Mouse (Mus musculus) midbrain, embryonic 16.5 days (tissue): Measurements from ENCODE around the gene Adgrv1. TPM values are rescaled to one million over a fixed set of nuclear protein-coding genes. Genes with fewer than 3 reads are reported as not detected.
A peak's percentile ranks its signal among the peaks of the same experiment; 100 is the strongest.

Experiments used
- ATAC-seq: fragments of 200-750 bp; cut with Nextera tagmentation; 2 replicates; pipeline ENCODE4 v1.8.0; 2017; ENCODE audit warnings: moderate TSS enrichment
- H3K27ac ChIP-seq: fragments of 300-500 bp; sonication (generic); 2 replicates; pipeline ENCODE4 v1.5.1; 2014; ENCODE audit warnings: mild to moderate bottlenecking, low read length, mixed read lengths
- H3K27me3 ChIP-seq: fragments of 300-500 bp; sonication (generic); 2 replicates; pipeline ENCODE4 v1.6.1; 2014; ENCODE audit warnings: low read depth, low read length, mixed read lengths; ENCODE audit not compliant: control insufficient read depth, insufficient read depth
- H3K36me3 ChIP-seq: fragments of 300-500 bp; sonication (generic); 2 replicates; pipeline ENCODE4 v1.6.1; 2014; ENCODE audit warnings: mild to moderate bottlenecking, low read length, moderate library complexity, mixed read lengths; ENCODE audit not compliant: control insufficient read depth, insufficient read depth
- H3K4me1 ChIP-seq: fragments of 300-500 bp; sonication (generic); 2 replicates; pipeline ENCODE4 v1.6.1; 2014; ENCODE audit warnings: mild to moderate bottlenecking, low read length, mixed read lengths; ENCODE audit not compliant: control insufficient read depth, insufficient read depth
- H3K4me2 ChIP-seq: fragments of 300-500 bp; sonication (generic); 2 replicates; pipeline ENCODE4 v1.6.1; 2014; ENCODE audit warnings: mild to moderate bottlenecking, low read length, mixed read lengths
- H3K4me3 ChIP-seq: fragments of 300-500 bp; sonication (generic); 2 replicates; pipeline ENCODE4 v1.5.1; 2014; ENCODE audit warnings: low read depth, mild to moderate bottlenecking, low read length, moderate library complexity, mixed read lengths
- H3K9ac ChIP-seq: fragments of 300-500 bp; sonication (generic); 2 replicates; pipeline ENCODE4 v1.6.1; 2014; ENCODE audit warnings: low read depth, low read length, mixed read lengths
- H3K9me3 ChIP-seq: fragments of 300-500 bp; sonication (generic); replicated peaks from 2 replicates; pipeline ENCODE4 v1.6.1; 2014; ENCODE audit warnings: mild to moderate bottlenecking, low read length, mixed read lengths; ENCODE audit not compliant: control insufficient read depth, poor library complexity, severe bottlenecking
- WGBS: fragments of 180-500 bp; shearing (Covaris S2); extraction: QIAGEN DNeasy Blood & Tissue Kit; methylation state at CpG from one replicate; pipeline ENCODE4 v1.1.7; 2014; 5-methylcytosine and 5-hydroxymethylcytosine counted together
- microRNA-seq: library from miRNA; unstranded; fragments of <30 nt; microRNA quantifications from one replicate; pipeline ENCODE4, GENCODE M21; 2017
- polyA plus RNA-seq: library from polyadenylated mRNA; unstranded; fragments of >200 nt; fragmentation: Nextera tagmentation; extraction: Ambion mirVana; gene quantifications from 2 replicates; pipeline ENCODE4 v1.2.1, GENCODE M21; 2015

The Adgrv1 gene
- polyA plus RNA-seq, 1 experiment from 2014 or later, result 6.6 TPM

GRCm38 (mm10) chr13:81090051-81090836, 542.7 kb downstream of the Adgrv1 start:
- no peak overlapping the region for H3K4me2 ChIP-seq

GRCm38 (mm10) chr13:81086969-81087682, 545.8 kb downstream of the Adgrv1 start:
- 84% methylated on average over 2 of the region's 2 CpGs for WGBS
- Histone ChIP-seq H3K36me3 (no peaks in the 10 kb centered on the region), H3K27me3 (no peaks in the 10 kb centered on the region), H3K9me3 (no peaks in the 10 kb centered on the region), H3K4me3 (no peak overlapping the region), H3K9ac (no peak overlapping the region), H3K4me1 (no peaks in the 10 kb centered on the region), H3K4me2 (no peak overlapping the region), H3K27ac (no peak overlapping the region)
- no peak for ATAC-seq

More at GRCm38 (mm10) chr13:81090051-81090836, 542.7 kb downstream of the Adgrv1 start:
- Histone ChIP-seq H3K36me3 (no peaks in the 10 kb centered on the region), H3K4me1 (no peaks in the 10 kb centered on the region), H3K27me3 (no peaks in the 10 kb centered on the region), H3K4me3 (no peak overlapping the region), H3K27ac (no peak overlapping the region), H3K9me3 (no peaks in the 10 kb centered on the region), H3K9ac (no peak overlapping the region)
- no peak for ATAC-seq
- 95% methylated on average over 1 of the region's 1 CpGs for WGBS

GRCm38 (mm10) chr13:81072214-81072613, 560.7 kb downstream of the Adgrv1 start:
- no peak for ATAC-seq
- H3K9ac ChIP-seq, result no peak overlapping the region
- H3K4me1 ChIP-seq, result no peaks in the 10 kb centered on the region
- no peaks in the 10 kb centered on the region for H3K9me3 ChIP-seq
- WGBS, result 70% methylated on average over 5 of the region's 5 CpGs
- no peak overlapping the region for H3K4me2 ChIP-seq
- H3K4me3 ChIP-seq, result no peak overlapping the region
- H3K27ac ChIP-seq, result no peak overlapping the region
- no peaks in the 10 kb centered on the region for H3K36me3 ChIP-seq
- H3K27me3 ChIP-seq, result no peaks in the 10 kb centered on the region

GRCm38 (mm10) chr13:81051448-81051847, 581.5 kb downstream of the Adgrv1 start:
- no peak overlapping the region for H3K4me3 ChIP-seq
- no peak overlapping the region for H3K9ac ChIP-seq
- no peak overlapping the region for H3K27ac ChIP-seq
- H3K9me3 ChIP-seq, result no peaks in the 10 kb centered on the region
- no peaks in the 10 kb centered on the region for H3K4me1 ChIP-seq
- no peak overlapping the region for H3K4me2 ChIP-seq
- no peak for ATAC-seq
- H3K36me3 ChIP-seq, result no peaks in the 10 kb centered on the region
- no peaks in the 10 kb centered on the region for H3K27me3 ChIP-seq
- 91% methylated on average over 4 of the region's 4 CpGs for WGBS

- Histone ChIP-seq H3K9me3 (no peaks in the 10 kb centered on the region), H3K9ac (no peak overlapping the region), H3K36me3 (no peaks in the 10 kb centered on the region), H3K4me1 (no peaks in the 10 kb centered on the region), H3K4me2 (no peak overlapping the region), H3K27me3 (no peaks in the 10 kb centered on the region), H3K4me3 (no peak overlapping the region), H3K27ac (no peak overlapping the region)
- no peak for ATAC-seq
- 79% methylated on average over 5 of the region's 5 CpGs for WGBS
These were observed 582.0 kb downstream of the Adgrv1 start for GRCm38 (mm10) chr13:81050911-81051310.

- Histone ChIP-seq H3K4me2 (no peak overlapping the region), H3K4me3 (no peak overlapping the region), H3K4me1 (no peaks in the 10 kb centered on the region), H3K9ac (no peak overlapping the region), H3K27me3 (no peaks in the 10 kb centered on the region), H3K36me3 (no peaks in the 10 kb centered on the region), H3K27ac (no peak overlapping the region), H3K9me3 (no peaks in the 10 kb centered on the region)
- 60% methylated on average over 11 of the region's 11 CpGs for whole genome bisulfite sequencing
- ATAC-seq, result peak; percentile 58; the same call in 1 of the 2 replicates
These were observed 587.6 kb downstream of the Adgrv1 start for GRCm38 (mm10) chr13:81045345-81045744.

Small RNA genes lying within 50 kb of the gene (microRNA-seq; reads per million reads assigned to microRNA genes)
- gene Gm25241, result not detected

Other genes with a start within 250 kb of the Adgrv1 start
- 16.0 and 20.1 TPM in 2 replicates for gene Lysmd3, start 24.5 kb upstream of the Adgrv1 start, polyA plus RNA-seq
- gene Polr3g, start 77.9 kb upstream of the Adgrv1 start, polyA plus RNA-seq, result 3.3 and 3.8 TPM in 2 replicates
- 41.3 and 55.4 TPM in 2 replicates for gene Mblac2, start 78.2 kb upstream of the Adgrv1 start, polyA plus RNA-seq
- 208 and 218 TPM in 2 replicates for gene Cetn3, start 149.9 kb upstream of the Adgrv1 start, polyA plus RNA-seq